Mouse (Mus musculus): Measurements from ENCODE around the gene Fto.

DNA sequence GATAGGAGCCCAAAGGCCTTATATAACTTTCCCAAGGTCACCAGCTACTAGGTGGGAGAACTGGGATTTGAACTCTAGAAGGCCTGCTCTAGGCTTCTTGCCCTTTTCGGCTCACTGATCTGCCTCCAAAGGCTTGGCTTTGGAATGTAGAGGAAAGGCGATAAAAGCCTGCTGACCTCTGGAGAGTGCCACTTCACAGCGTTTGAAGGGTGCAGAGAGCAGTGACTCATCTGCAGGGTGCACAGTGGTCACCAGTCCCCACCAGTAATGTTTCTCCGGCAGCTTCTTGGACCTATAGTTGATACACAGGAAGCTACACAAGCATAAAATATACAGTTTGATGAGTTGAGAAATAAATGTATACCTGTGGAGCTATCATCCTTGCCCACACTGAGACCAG lies 173.1 kb downstream of the Fto start:
- TF ChIP-seq CTCF (IDR thresholded peaks at IDR 0.05; ENCODE audit: extremely low read depth, insufficient read depth, insufficient read length, insufficient replicate concordance) (no peak), POLR2A (IDR thresholded peaks at IDR 0.05; ENCODE audit: low read depth, low read length) (no peak)
